ENCODE assay signal across 10 mouse cellular contexts in the genomic region with DNA sequence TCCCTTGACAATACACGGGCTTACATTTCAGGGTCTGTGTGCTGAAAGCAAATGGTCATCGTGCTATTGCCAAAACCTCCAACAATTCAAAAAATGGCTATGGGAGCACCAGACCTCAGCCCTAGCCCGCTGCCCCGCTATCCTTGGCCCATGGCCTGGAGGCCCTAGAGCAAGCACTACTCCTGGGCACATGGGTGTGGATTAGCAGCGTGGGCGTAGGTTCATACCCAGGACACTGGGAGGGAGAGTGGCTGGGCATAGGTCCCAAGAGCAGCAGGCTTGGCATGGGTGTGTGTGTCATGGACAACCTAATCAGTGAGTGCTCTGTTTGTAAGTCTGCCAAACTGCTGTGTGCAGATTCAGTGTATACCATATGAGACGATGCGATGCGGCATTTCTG. TPM values are rescaled to one million over a fixed set of nuclear protein-coding genes. Genes with fewer than 3 reads are reported as not detected.
DNase-seq lines count a peak whose midpoint lies in the region; ATAC-seq and TF ChIP-seq lines count a peak whose summit lies in the region.
"Had no signal": no experiment of that assay in that cellular context is flagged by ENCODE, and none has a peak within 500 bp of the region (broad histone marks: within the 10 kb centered on the region; RNA-seq: fewer than 3 reads in every experiment).

No protein-coding gene starts in this region.

- H3K36me3 ChIP-seq in hindbrain, embryonic 12.5 days, result peaks cover 63% of the 10 kb centered on the region
- H3K36me3 ChIP-seq in hindbrain, embryonic 10.5 days, result peaks cover 61% of the 10 kb centered on the region
- peaks cover 15% of the 10 kb centered on the region; the same call in 1 of the 2 replicates for H3K36me3 ChIP-seq in heart, embryonic 16.5 days (ENCODE audit: control insufficient read depth, insufficient read depth)
- H3K36me3 ChIP-seq in myocyte (ENCODE audit: control insufficient read depth, insufficient read depth), result no peaks in the 10 kb centered on the region

- H3K4me3 ChIP-seq in hindbrain, embryonic 12.5 days, result no peak overlapping the region
- no peak overlapping the region for H3K4me3 ChIP-seq in hindbrain, embryonic 10.5 days
- no peak overlapping the region for H3K4me3 ChIP-seq in heart, embryonic 16.5 days (ENCODE audit: low read length)
- H3K4me3 ChIP-seq in myocyte, result no peak overlapping the region
- H3K4me3 ChIP-seq: forebrain, embryonic 15.5 days had no signal

- 91% methylated on average over 9 of the region's 9 CpGs for WGBS in hindbrain, embryonic 12.5 days
- 93% methylated on average over 9 of the region's 9 CpGs for WGBS in hindbrain, embryonic 10.5 days
- WGBS in heart, embryonic 16.5 days, result 51% methylated on average over 9 of the region's 9 CpGs

- no peak overlapping the region for H3K27ac ChIP-seq in hindbrain, embryonic 12.5 days
- no peak overlapping the region for H3K27ac ChIP-seq in hindbrain, embryonic 10.5 days
- H3K27ac ChIP-seq in heart, embryonic 16.5 days (ENCODE audit: low read length), result peak overlapping the region; percentile 75
- H3K27ac ChIP-seq: forebrain, embryonic 15.5 days had no signal

- H3K9me3 ChIP-seq in hindbrain, embryonic 12.5 days (replicated peaks), result no peaks in the 10 kb centered on the region
- H3K9me3 ChIP-seq in hindbrain, embryonic 10.5 days, result no peaks in the 10 kb centered on the region
- no peaks in the 10 kb centered on the region for H3K9me3 ChIP-seq in heart, embryonic 16.5 days (replicated peaks; ENCODE audit: control insufficient read depth, low read length)
- H3K9me3 ChIP-seq: forebrain, embryonic 15.5 days had no signal

- ATAC-seq in hindbrain, embryonic 12.5 days (ENCODE audit: low FRiP score), result no peak
- ATAC-seq in heart, embryonic 16.5 days (replicated peaks; ENCODE audit: extremely low read depth, insufficient read depth, low FRiP score), result peak; percentile 91
- ATAC-seq: forebrain, embryonic 15.5 days had no signal

- 0 out of 2 replicates have a peak overlapping the region, but pooled peaks have one; percentile 13 for H3K9ac ChIP-seq in hindbrain, embryonic 12.5 days
- H3K9ac ChIP-seq in heart, embryonic 16.5 days (ENCODE audit: low read length), result no peak overlapping the region
- H3K9ac ChIP-seq: forebrain, embryonic 15.5 days had no signal

- H3K4me2 ChIP-seq in hindbrain, embryonic 12.5 days (replicated peaks), result no peak overlapping the region
- no peak overlapping the region for H3K4me2 ChIP-seq in heart, embryonic 16.5 days (ENCODE audit: low read depth, low read length)
- H3K4me2 ChIP-seq in myocyte (ENCODE audit: low read depth), result peak overlapping the region; percentile 37
- H3K4me2 ChIP-seq: forebrain, embryonic 15.5 days had no signal

- TF ChIP-seq POLR2A in myocyte (IDR thresholded peaks at IDR 0.05; ENCODE audit: insufficient read length, low read depth), result no peak

- peaks cover 27% of the 10 kb centered on the region for H3K4me1 ChIP-seq in hindbrain, embryonic 12.5 days
- H3K4me1 ChIP-seq in hindbrain, embryonic 10.5 days (replicated peaks), result peaks cover 31% of the 10 kb centered on the region
- H3K4me1 ChIP-seq in heart, embryonic 16.5 days (ENCODE audit: control insufficient read depth, insufficient read depth, low read length), result peaks cover 25% of the 10 kb centered on the region
- H3K4me1 ChIP-seq: forebrain, embryonic 15.5 days had no signal

- peaks cover 3% of the 10 kb centered on the region; the same call in 1 of the 2 replicates for H3K27me3 ChIP-seq in hindbrain, embryonic 12.5 days
- peaks cover 44% of the 10 kb centered on the region for H3K27me3 ChIP-seq in hindbrain, embryonic 10.5 days (ENCODE audit: insufficient read depth, poor library complexity, severe bottlenecking)
- H3K27me3 ChIP-seq in heart, embryonic 16.5 days (ENCODE audit: control insufficient read depth, insufficient read depth, low read length), result no peaks in the 10 kb centered on the region
- peaks cover 7% of the 10 kb centered on the region for H3K27me3 ChIP-seq in myocyte (ENCODE audit: control insufficient read depth, insufficient read depth, insufficient read length)
- H3K27me3 ChIP-seq: forebrain, embryonic 15.5 days had no signal

- H3K79me2 ChIP-seq in myocyte (ENCODE audit: control insufficient read depth, insufficient read depth), result no peaks in the 10 kb centered on the region

- no peak for DNase-seq in hindbrain, embryonic 10.5 days (ENCODE audit: low spot score)
- DNase-seq in cerebellum, adult 9-11 months, result peak; percentile 73
- DNase-seq in spleen, postnatal 10 days (ENCODE audit: low spot score in 2 of 2), result no peak
- no peak for DNase-seq in thymus, postnatal 4 days
- no peak for DNase-seq in spleen, adult 12 weeks (ENCODE audit: low spot score)

- no peak overlapping the region for H3ac ChIP-seq in myocyte (ENCODE audit: control insufficient read depth, insufficient read length)

TF ChIP-seq in myocyte, 11 proteins besides CTCF, POLR2A, EP300 and RAD21:
- no peak for TF ChIP-seq USF1 (IDR thresholded peaks at IDR 0.05; ENCODE audit: low read depth)
- peak in 1 of 3 experiments; percentile 55 for TF ChIP-seq MYOG (IDR thresholded peaks at IDR 0.05; ENCODE audit: control insufficient read depth in 1 of 3, insufficient read depth in 1 of 3, insufficient read length in 2 of 3, low read depth in 2 of 3)
TF ChIP-seq in myocyte: peak in this region for 1.

RNA-seq across cellular contexts. Expression of gene Golt1a, which starts 13.2 kb away (rescaled TPM):
- not detected in 2 replicates for polyA plus RNA-seq in hindbrain, embryonic 12.5 days (2016; fragmentation: Nextera tagmentation; extraction: Ambion mirVana)
- polyA plus RNA-seq in hindbrain, embryonic 10.5 days (2016; fragmentation: Nextera tagmentation; extraction: Ambion mirVana), result not detected in 2 replicates
- 0.17 TPM in 1 of 2 replicates, not detected in the other for polyA plus RNA-seq in heart, embryonic 16.5 days (2015; fragmentation: Nextera tagmentation; extraction: Ambion mirVana)
- not detected for polyA plus RNA-seq in myocyte (2012; fragmentation: generic; extraction: Trizol)

RNA-seq across cellular contexts. Expression of gene Kiss1, which starts 25.3 kb away (rescaled TPM):
- polyA plus RNA-seq in hindbrain, embryonic 12.5 days (2016; fragmentation: Nextera tagmentation; extraction: Ambion mirVana), result not detected in 2 replicates
- polyA plus RNA-seq in hindbrain, embryonic 10.5 days (2016; fragmentation: Nextera tagmentation; extraction: Ambion mirVana), result not detected in 2 replicates
- not detected in 2 replicates for polyA plus RNA-seq in heart, embryonic 16.5 days (2015; fragmentation: Nextera tagmentation; extraction: Ambion mirVana)
- polyA plus RNA-seq in myocyte (2012; fragmentation: generic; extraction: Trizol), result not detected
- polyA plus RNA-seq: forebrain, embryonic 15.5 days; liver, embryonic 16.5 days had no signal

RNA-seq across cellular contexts. Expression of gene Ren1, which starts 53.9 kb away (rescaled TPM):
- 0.99 and 1.9 TPM in 2 replicates for polyA plus RNA-seq in hindbrain, embryonic 12.5 days (2016; fragmentation: Nextera tagmentation; extraction: Ambion mirVana)
- 0.22 and 0.37 TPM in 2 replicates for polyA plus RNA-seq in hindbrain, embryonic 10.5 days (2016; fragmentation: Nextera tagmentation; extraction: Ambion mirVana)
- 0.75 and 1.2 TPM in 2 replicates for polyA plus RNA-seq in heart, embryonic 16.5 days (2015; fragmentation: Nextera tagmentation; extraction: Ambion mirVana)
- not detected for polyA plus RNA-seq in myocyte (2012; fragmentation: generic; extraction: Trizol)
- polyA plus RNA-seq: forebrain, embryonic 15.5 days had no signal
